Mouse (Mus musculus) heart, adult 18-20 months (tissue): ENCODE data around the gene Wdr83. TPM values are rescaled to one million over a fixed set of nuclear protein-coding genes. Genes with fewer than 3 reads are reported as not detected.

Experiments
- DNase-seq, 2 experiments: peaks; one replicate each; pipeline ENCODE4 v3.0.0; 2021 to 2022; ENCODE audit warnings: mixed read lengths in 1 of 2
- total RNA-seq, 2 experiments: library from RNA; stranded (reverse); gene quantifications; 2 replicates each; pipeline ENCODE4 v1.2.3; 2021

Wdr83 gene
- total RNA-seq, 2 experiments from 2014 or later: 28.7 to 34.6 TPM

DNA sequence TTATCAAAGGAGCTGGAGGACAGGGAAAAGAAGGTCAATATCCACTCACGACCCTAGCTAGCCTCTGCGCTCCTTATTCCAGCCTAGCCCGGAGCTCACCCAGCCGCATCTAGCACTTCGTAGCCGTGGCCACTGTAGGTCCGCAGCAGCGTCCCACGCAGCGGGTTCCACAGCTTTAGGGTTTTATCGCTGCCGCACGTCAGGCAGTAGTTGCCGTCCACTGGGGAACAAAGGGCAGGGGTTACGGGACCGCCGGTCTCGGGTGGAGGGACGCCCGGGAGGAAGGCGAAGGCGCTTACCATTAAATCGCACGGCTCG is 933 bp downstream of the Wdr83 start:
- DNase-seq: peak in 1 of 2 experiments; percentile 36

DNA sequence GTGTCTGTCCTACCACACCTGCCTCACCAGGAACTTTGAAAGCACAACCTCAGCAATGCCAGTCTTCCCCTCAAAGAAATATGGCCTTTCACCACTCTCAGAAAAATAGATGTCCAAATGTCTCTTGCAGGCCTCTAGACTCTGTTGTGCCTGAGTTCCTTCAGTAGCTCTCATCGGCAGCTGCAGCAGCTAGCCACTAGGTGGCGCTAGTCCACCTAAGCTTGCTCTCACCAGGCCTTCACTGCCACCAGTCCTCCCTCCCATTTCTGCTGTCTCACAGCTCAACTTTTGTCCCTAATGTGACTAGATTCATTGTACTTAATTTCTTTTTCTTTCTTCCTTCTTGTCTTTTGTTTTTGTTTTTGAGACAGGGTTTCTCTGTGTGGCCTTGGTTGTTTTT is 4.1 kb downstream of the Wdr83 start:
- DNase-seq: peak; percentile 82 to 85

DNA sequence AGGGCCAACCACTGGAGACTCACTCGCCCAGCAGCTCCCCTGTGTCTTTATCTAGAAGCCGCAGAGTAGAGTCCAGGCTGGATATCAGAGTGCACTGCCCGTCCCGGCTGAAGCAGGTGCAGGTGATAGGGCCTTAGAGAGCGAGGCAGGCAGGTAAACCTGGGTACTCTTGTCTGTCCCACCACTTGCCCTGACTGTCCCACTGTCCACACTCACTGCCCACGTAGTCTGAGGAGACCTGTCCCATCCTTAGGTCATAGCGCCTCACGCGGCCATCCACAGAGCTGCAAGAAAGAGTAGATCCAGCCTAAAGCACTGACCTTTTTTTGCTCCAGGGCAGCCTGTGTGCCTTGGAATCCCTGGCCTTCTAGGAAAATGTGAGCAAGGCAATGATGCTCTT is 5.1 kb downstream of the Wdr83 start:
- peak; percentile 31 to 63 for DNase-seq

DNA sequence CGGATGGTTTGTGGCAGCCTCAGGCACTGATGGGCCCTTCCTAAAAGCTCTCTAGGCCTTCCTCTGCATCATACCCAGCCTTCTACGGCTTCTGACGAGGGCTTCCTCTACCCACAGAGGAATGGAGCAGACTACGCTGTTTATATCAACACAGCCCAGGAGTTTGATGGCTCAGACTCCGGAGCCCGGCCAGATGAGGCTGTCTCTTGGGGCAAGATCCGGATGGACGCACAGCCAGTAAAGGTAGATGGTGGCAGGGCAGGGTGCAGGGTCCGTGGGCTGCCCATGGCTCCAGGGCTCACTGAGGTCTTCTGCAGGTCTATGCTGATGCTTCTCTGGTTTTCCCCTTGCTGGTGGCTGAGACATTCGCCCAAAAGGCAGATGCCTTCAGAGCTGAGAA is 6.5 kb downstream of the Wdr83 start:
- DNase-seq: no peak

DNA sequence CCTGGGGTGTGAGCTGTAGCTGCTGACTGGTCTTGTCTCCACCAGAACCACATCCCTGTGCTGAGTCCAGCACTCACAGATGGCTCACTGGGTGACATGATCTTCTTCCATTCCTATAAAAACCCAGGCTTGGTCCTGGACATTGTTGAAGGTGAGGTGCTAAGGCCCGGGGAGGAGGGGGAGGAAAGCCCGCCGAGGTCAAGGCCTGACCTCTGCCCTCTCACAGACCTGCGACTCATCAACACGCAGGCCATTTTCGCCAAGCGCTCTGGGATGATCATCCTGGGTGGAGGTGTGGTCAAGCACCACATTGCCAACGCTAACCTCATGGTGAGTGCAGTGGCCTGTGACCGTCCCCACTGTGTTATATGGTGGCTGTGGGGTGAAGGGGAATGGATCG is 6.9 kb downstream of the Wdr83 start:
- DNase-seq: no peak

DNA sequence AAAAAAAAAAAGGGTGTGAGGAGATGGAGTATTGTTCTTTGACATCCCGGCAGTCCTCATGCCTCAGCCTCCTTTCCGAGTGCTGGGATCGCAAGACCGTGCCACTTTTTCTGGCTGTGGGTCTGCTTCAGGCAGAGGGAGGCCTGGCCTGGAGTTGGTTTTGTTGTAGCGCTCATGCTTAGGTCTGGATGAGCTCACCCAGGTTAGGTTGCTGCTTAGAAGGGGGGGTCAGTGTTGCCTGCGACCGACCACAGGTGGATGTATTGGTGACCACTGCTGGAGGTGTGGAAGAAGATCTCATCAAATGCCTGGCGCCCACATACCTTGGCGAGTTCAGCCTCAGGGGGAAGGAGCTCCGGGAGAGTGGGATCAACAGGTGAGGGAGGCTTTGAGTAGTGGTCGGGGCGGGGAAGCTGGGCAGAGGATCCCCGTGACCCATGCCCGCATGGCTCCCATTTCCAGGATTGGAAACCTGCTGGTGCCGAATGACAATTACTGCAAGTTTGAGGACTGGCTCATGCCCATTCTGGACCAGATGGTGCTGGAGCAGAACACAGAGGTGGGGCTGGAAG is 8.0 kb downstream of the Wdr83 start:
- DNase-seq: no peak

DNA sequence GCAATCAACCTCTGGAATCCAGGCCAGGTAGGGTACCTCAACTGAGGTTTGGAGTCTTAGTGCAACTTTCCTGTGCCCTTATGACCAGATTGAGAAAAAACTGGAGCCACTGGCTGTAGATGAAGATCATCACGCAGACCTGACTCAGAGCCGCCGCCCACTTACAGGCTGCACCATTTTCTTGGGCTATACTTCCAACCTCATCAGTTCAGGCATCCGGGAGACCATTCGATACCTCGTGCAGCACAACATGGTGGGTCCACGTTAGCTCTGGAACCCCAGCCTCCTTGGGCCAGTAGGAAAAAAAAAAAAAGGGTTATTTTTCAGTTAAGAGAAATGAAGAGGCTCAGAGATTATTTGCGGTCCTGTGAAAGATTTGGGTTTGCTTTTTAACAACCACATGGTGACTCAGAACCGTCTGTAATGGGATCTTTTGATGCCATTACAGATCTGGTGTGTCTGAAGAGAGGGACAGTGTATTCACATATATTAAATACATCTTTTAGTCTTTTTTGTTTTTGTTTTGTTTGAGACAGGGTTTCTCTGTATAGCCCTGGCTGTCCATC is 8.7 kb downstream of the Wdr83 start:
- no peak for DNase-seq

DNA sequence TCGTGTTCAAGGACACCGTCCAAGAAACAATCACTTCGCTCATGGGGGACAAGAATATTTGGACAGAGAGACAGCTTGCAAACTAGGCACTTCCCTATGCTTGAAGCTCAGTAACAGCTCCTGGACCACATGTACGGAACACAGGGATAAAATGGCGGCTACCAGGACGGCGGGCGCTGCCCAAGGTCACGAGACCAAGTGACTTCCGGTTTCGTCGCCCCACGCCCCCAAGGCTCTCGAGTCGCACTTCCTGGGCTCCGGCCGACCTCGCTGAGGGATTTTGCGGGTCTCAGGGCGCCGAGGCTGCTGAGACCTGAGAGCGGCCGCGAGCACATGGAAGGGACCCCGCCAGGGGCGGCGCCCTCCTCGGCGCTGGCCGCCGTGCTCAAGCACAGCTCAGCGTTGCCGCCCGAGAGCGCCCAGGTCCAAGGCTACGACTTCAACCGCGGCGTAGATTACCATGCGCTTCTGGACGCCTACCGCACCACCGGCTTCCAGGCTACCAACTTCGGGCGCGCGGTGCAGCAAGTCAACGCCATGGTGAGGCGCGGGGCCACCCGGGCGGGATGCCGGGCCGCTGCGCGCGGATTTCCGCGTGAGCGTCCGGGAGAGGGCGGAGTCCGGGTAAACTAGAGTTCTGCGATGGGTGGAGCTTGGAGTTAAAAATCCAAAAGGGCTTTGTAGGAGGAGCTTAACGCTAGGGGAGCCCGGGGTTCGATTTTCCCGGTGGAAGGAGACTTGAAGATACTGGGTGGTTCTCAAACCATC is 9.4 kb downstream of the Wdr83 start, which contains the start of gene Dhps:
Dhps (plus strand) TSS at position 244 of the 768 bp plus-strand sequence.
- peak; percentile 94 for DNase-seq

DNA sequence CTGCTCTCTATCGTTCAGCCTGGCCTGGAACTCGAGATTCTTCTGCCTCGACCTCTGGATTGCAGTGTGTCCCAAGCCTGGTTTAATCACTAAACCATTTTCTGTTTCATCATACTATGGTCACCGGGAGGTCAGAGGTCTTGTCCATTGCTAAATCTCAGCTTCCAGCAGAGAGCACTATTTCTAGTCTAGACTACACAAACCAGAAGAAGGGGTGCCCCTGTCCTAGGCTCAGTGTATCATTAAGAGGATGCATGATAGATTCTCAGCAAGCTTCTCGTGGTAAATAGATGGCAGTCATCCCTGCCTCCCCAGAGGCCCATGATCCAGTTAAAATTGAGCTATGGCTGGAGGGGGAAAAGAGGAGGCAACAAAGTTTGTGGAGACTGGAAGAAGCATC is 10.1 kb downstream of the Wdr83 start:
- no peak for DNase-seq

DNA sequence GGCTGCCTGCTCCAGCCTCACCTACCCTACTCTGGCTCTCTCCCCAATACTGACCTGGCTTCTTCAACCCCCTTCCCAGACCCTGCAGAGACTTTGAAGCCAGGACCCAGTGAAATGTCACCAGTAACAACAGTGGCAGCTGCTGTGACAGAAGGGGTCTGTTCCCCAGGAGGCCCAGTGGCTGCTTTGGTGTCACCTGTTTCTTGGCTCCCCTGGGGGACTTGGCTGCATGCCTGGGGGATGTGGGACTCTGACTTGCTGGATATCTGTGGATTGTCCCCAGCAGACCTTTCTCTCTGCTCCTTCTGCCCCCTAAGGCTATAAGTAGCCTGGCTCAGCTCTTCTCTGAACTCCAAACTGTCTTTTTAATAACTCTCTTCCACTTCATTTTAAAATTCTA is 13.1 kb downstream of the Wdr83 start, which contains the start of gene Gm5741:
Gm5741 (minus strand) TSS at position 1 of the 400 bp plus-strand sequence.
- no peak for DNase-seq

DNA sequence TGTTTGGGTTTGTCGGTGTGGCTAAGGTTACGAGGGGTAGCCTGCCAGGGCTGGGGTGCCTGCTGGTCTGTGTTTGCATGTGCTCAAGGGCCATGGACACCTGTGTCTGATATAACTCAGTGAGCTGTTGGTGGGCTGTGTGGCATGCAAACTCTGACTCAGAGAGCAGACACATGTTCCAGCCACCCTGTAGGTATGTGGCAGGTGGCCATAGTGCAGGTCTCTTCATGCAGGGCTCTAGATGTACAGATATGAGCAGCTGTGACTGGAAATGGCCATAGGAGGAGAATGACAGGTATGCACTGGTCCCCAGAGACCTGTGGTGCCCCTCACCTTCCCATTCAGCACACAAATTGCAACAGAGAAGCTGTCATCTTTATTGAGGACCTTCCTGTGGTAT is 14.0 kb downstream of the Wdr83 start:
- DNase-seq: no peak

DNA sequence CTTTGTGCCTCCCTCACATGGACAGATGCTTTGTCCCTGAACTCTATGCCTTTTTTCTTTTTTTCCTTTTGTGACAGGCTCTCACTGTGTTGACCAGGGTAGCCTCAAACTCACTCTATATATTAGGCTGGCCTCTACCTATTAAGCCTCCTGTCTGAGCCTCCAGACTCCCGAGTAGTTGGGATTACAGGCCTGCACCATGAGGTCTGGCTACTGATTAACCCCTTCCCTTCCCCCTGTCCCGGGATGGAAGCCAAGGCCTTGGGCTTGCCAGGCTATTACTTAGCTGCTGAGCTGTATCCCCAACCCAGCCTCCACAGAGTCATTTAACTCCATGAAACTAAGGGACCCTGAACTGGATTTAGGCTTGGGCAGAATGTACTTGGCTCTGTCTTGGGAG is 15.9 kb downstream of the Wdr83 start:
- no peak for DNase-seq

DNA sequence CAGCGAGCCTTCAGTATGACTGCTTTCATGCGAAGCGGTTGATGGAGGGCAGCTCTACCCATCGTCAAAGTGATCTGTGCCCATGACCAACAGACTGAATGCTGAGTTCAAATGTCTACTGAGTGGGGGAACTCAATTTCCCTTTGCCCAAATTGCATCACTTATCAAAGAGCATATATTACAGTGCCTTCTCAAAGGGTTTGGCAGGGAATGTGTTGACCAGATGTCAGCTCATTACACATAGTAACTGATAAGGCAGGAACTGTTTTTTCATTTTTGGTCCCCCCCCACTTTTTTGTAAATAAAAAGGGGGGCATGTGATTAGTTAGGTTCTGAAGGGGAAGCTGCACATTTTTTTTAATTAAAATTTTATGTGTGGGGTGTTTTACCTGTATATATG is 18.5 kb downstream of the Wdr83 start:
- DNase-seq: no peak

DNA sequence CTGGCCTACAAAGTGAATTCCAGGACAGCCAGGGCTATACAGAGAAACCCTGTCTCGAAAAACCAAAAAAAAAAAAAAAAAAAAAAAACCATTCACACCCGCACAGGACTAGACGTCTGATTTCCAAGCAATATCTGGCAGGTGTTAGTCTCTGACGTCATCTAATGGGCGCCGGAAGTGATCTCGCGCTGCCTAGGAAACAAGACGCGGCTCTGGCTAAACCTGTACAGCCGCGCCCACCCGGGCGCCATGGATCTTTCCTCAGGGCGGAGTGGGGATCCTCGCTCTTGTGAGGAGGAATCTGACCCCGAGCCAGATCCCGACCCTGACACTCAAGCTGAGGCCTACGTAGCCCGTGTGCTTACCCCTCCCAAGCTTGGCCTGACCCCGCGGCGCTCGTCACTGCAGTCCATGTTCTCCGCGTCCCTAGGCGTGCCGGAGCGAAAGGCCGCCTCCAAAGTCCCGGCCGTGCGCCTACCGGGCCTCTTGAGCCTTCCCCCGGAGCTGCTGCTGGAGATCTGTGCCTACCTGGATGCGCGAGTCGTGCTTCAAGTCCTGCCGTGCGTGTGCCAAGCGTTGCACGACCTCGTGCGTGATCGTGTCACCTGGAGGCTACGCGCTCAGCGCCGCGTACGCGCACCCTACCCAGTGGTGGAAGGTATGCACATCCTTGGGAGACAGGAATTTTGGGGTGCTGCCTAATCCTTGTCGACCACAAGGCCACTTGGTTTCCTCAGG is 21.1 kb downstream of the Wdr83 start, which contains the start of gene Fbxw9:
Fbxw9 (plus strand) TSS at position 177 of the 738 bp plus-strand sequence.
- peak; percentile 91 to 95 for DNase-seq

DNA sequence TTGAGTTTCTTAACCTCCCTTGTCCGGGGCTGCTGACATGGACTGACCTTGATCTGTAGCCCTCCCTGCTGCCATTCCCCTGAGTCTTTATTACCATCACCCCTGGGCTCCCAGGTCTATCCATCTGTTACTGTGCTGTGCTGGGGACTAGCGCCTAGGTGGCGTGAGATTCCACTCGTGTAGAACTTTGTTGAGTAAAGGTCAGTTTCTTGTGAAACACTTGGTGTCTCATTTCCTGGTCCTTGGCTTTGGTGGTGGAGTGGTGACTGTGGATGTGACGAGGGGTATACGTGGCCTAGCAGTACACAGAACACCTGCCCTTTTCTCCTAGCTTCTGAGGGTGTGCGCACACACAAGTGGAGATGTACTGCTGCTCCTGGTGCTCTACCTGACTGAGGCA is 23.7 kb downstream of the Wdr83 start:
- DNase-seq: no peak

DNA sequence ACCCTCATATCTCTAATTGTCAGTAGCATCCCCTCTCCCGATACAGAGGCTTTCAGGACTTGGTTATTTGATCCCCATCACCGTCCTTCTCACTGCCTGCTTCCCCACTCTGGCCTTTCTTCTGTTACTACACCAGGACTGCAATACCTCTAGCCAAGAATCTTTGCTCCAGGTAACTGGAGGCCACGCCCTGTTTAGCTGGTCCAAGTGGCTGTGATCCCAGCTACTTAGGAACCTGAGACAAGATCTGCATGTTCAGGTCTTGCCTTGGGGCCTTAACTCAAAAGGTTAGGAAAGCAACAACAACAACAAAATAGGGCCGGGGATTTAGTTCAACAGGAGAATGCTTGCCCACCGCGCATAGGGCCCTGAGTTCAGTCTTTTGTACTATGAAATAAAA is 37.5 kb downstream of the Wdr83 start:
- DNase-seq: no peak

DNA sequence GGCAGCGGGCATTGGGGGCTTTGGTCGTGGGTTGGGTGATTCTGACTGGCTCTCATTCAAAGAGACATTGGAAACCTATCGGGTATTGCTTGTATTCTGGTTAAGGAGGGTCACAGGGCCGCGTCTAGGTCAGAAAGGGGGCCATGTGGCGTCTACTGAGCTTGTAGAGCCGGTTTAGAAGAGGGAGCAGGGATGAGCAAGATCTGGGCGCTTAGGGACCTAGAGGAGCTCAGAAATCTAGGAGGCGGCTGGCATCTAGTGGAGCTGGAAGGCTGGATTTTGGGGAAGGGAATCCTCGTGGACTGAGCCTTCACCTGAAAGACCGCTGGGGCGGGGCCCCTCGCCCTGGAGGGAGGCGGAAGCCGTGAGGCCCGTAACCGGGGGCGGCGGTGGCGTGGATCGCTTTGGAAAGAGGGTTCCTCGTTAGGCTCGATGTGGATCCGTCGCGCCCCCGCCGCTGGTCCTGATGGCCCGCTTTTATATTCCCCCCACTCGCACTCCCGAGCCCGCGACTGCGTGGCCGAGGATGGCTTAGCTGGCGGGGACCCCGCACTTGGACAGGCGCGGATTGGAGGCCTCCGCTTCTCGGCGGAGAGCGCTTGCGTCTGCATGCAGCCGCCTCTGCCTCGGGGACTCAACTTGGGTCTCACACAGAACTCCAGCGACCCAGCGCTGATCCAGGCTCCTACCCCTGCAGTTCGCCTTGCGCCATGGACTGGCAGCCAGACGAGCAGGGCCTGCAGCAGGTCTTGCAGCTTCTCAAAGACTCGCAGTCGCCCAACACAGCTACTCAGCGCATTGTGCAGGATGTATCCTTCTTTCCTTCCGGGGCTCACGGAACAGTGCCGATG is 43.2 kb downstream of the Wdr83 start:
- peak; percentile 50 to 64 for DNase-seq

DNA sequence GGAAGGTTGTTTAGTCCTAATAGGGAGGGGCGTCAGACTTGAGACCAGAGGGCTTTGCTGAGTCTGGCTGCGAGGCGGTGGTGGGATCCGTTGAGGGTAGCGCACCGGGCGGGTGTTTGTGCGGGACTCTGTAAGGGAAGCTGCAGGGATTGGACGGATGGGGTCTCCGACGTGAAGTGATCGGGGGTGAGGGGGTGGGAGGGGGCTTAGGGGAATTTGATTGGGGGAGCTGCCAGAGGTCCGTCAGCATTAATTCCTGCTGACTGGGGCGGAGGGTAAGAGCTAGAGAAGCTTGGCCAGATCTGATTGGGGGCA is 43.8 kb downstream of the Wdr83 start:
- DNase-seq: no peak

DNA sequence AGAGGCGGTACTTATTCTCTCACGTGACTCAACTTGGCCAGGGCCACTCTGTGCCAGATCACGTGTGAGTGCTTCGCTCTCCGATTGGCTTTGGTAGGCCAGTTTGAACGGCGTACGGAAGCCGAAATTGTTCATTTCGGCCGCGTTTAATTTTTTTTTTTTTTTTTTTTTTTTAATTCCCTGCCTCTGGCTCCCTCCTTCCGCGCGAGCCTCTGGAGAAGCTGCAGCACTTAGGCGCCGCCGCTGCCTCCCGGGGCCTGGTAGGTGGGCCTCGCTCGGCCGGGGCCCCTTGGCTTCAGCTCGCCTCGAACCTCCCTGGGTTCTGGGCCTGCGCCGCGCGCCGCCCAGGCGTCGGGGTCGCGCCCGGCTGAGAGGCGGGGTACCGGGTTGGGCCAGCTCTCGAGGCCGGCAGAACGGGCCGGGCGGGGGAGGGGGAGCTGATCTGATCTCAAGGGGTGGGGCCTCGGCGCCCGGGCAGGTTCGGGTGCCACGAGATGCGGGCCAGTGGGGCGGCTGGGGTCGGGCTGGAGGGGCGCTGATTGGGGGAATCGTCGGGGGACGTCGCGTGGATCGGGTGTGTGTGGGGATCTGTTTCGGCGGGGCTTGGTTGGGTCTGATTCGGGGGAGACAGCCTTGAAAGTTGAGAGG is 44.3 kb downstream of the Wdr83 start, which contains the start of gene Tnpo2:
Tnpo2 (plus strand) TSS at position 198 of the 648 bp plus-strand sequence.
- DNase-seq: peak; percentile 94 to 96

DNA sequence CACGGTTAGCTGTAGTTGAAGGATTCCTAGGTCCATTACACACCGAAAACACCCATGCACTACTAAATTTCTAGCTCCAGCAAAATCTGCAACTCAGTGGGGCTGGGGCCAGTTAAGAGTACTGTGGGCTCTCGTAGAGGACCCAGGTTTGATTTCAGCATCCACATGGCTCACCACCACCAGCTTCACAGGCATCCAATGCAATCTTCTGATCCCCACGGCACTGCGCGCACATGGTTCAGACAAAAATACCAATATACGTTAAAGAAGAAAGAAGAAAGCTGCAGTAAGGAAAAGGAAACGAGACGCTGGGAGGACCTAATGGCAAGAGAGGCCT is 44.8 kb downstream of the Wdr83 start:
- DNase-seq: no peak

DNA sequence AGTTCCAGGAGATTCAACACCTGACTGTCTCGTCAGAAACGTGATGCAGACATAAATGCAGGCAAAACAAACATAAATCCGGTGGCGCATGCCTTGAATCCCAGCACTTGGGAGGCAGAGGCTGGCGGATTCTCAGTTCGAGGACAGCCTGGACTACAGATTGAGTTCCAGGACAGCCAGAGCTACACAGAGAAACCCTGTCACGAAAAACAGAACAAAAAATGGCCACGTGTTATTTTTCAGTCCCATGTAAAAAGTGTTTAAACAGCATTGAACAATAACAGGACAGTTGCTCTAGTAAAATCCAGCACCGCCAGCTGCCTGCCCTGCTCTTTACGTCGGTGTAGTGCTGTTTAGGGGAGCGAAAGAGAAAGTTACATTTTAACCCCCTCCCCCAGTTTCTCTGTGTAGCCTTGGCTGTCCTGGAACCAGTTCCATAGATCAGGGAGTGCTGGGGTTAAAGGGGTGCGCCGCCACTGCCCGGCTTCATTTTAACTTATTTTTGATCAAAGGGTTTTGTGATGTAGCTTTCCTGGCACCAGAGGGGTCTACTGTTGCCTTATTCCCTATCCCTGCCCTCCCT is 45.3 kb downstream of the Wdr83 start:
- DNase-seq: peak in 1 of 2 experiments; percentile 57
